Mouse (Mus musculus): ENCODE results near the gene Psg22. TPM values are rescaled to one million over a fixed set of nuclear protein-coding genes. Genes with fewer than 3 reads are reported as not detected.

The Psg22 gene
- total RNA-seq, 2 experiments from 2014 or later = not detected

Other genes with a start within 250 kb of the Psg22 start
- gene Psg26, start 233.9 kb upstream of the Psg22 start, total RNA-seq (2014; fragmentation: Nextera tagmentation) = not detected in 2 replicates
- gene Psg26, start 233.9 kb upstream of the Psg22 start, total RNA-seq (2017) = not detected in 2 replicates
- gene Psg25, start 185.8 kb upstream of the Psg22 start, total RNA-seq (2014; fragmentation: Nextera tagmentation) = not detected in 2 replicates
- gene Psg25, start 185.8 kb upstream of the Psg22 start, total RNA-seq (2017) = not detected in 2 replicates
- not detected in 2 replicates for gene Psg27, start 150.8 kb upstream of the Psg22 start, total RNA-seq (2014; fragmentation: Nextera tagmentation)
- not detected in 2 replicates for gene Psg27, start 150.8 kb upstream of the Psg22 start, total RNA-seq (2017)
- not detected in 2 replicates for gene Psg23, start 101.6 kb upstream of the Psg22 start, total RNA-seq (2014; fragmentation: Nextera tagmentation)
- gene Psg23, start 101.6 kb upstream of the Psg22 start, total RNA-seq (2017) = not detected in 2 replicates
- gene Psg21, start 61.4 kb upstream of the Psg22 start, total RNA-seq (2014; fragmentation: Nextera tagmentation) = not detected in 2 replicates
- gene Psg21, start 61.4 kb upstream of the Psg22 start, total RNA-seq (2017) = not detected in 2 replicates
- not detected in 2 replicates for gene Psg20, start 31.9 kb upstream of the Psg22 start, total RNA-seq (2014; fragmentation: Nextera tagmentation)
- gene Psg20, start 31.9 kb upstream of the Psg22 start, total RNA-seq (2017) = not detected in 2 replicates
- gene Psg19, start 80.4 kb downstream of the Psg22 start, total RNA-seq (2014; fragmentation: Nextera tagmentation) = not detected in 2 replicates
- not detected in 2 replicates for gene Psg19, start 80.4 kb downstream of the Psg22 start, total RNA-seq (2017)
- not detected in 2 replicates for gene Psg17, start 103.5 kb downstream of the Psg22 start, total RNA-seq (2014; fragmentation: Nextera tagmentation)
- not detected in 2 replicates for gene Psg17, start 103.5 kb downstream of the Psg22 start, total RNA-seq (2017)
- 0.34 TPM in 1 of 2 replicates, not detected in the other for gene Mill2, start 121.9 kb downstream of the Psg22 start, total RNA-seq (2014; fragmentation: Nextera tagmentation)
- 0.04 TPM in 1 of 2 replicates, not detected in the other for gene Mill2, start 121.9 kb downstream of the Psg22 start, total RNA-seq (2017)
- 112 and 117 TPM in 2 replicates for gene Pglyrp1, start 153.2 kb downstream of the Psg22 start, total RNA-seq (2014; fragmentation: Nextera tagmentation)
- 17.6 and 21.2 TPM in 2 replicates for gene Pglyrp1, start 153.2 kb downstream of the Psg22 start, total RNA-seq (2017)
- 34.6 and 45.4 TPM in 2 replicates for gene Ccdc61, start 192.3 kb downstream of the Psg22 start, total RNA-seq (2014; fragmentation: Nextera tagmentation)
- gene Ccdc61, start 192.3 kb downstream of the Psg22 start, total RNA-seq (2017) = 11.4 and 12.1 TPM in 2 replicates
- not detected in 2 replicates for gene Nova2, start 207.8 kb downstream of the Psg22 start, total RNA-seq (2014; fragmentation: Nextera tagmentation)
- not detected in 2 replicates for gene Nova2, start 207.8 kb downstream of the Psg22 start, total RNA-seq (2017)

Measured in granulocyte monocyte progenitor cell, adult 5-6 weeks (primary cell).